Mouse (Mus musculus): ENCODE results near the gene Prm2.

The Prm2 gene

DNA sequence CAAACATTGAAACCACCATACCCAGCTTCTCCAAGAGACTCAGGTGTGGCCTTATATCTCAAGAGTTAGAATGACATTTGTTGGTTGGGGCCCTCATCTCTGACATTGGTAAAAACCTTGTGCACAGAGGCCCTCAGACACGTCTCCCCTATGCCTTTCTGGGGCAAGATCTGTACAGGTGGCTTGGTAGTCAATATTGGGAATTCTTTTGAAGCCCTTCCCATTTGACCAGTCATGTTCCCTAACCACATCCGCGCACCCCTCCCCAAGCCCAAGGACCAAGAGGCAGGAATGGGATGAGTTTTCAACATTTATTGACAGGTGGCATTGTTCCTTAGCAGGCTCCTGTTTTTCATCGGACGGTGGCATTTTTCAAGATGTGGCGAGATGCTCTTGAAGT is at the start of gene Prm2:
Gene Prm2 (minus strand): TSS at position 101 of the 400 bp plus-strand sequence.
- no peak for DNase-seq (ENCODE audit: low read depth)

DNA sequence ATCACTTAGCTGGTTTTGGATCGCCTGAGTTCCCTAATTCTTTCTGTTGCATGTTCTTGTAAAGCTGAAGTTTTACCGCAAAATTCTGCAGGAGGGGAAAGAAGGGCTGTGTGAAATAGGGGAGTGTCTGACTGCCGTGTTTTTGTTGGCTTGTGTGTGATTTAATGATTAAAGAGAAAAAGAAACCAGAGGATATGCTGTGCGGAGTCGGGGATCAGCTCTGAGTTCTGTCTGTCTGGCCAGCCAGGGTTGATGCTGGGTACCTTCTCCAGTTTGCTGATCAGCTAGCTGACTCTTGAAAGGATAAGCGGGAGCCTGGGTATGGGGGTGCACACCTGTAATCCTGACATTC is 48.4 kb upstream of the Prm2 start:
- no peak for DNase-seq (ENCODE audit: low read depth)

DNA sequence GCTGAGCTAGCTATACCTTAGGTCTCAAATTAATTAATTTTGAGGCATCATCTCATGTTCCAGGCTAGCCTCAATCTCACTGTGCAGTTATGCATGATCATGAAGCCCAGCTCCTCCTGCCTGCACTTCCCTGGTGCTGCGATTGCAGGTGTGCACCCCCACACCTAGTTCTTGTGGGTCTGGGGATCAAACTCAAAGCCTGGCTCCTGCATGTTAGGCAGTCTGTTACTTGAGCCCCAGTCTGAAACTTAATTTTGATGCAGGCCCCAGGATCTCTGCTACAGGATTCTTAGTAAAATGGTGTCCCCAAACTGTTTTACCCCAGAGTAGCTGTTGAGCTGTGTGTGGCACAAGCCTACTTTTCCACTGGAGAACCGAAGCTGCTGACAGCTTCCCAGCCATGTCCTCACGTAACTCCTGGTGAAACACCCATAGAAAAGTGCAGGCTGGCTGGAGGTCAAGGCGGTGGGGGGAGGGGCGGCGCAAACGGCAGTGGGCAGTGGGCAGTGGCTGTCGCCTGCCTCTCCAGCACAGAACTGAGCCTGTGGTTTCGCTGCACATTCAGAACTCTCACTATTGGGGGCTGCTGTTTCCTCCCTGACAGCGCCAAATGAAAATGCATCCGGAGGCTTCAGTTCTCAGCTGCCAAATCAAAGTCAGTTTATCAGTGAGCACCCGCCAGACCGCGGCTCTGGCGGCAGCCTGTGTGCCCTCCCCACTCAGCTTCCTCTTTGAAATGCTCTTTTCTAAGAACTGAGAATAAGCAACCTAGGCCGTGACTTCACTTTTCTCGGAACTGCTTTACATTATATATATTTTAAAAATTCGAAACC is 47.8 kb upstream of the Prm2 start:
- no peak for DNase-seq (ENCODE audit: low read depth)

DNA sequence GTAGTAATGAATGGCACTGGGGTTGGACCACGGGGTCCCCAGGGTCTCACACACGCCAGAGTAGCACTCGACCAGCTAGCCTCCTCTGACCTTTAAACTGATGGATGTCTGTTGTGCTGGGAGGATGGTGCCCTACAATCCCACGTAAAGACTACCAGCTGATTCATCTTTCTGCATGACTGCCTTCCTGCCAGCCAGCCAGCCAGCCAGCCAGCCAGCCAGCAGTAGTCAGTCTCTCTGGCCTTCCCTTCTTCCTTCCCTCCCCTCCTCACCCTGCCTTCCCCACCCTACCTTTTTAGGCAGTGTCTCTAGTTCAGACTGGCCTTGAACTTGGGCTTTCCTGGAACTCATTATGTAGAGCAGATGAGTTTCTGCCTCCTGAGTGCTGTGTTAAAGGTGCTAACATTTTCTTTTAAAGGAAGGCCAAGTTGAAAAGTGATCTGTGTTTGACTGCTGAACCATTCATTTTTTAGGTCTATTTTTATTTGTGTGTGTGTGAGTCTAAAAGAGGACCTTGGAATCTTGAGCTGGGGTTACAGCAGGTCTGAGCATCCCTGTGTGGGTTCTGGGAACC is 46.4 kb upstream of the Prm2 start:
- no peak for DNase-seq (ENCODE audit: low read depth)

DNA sequence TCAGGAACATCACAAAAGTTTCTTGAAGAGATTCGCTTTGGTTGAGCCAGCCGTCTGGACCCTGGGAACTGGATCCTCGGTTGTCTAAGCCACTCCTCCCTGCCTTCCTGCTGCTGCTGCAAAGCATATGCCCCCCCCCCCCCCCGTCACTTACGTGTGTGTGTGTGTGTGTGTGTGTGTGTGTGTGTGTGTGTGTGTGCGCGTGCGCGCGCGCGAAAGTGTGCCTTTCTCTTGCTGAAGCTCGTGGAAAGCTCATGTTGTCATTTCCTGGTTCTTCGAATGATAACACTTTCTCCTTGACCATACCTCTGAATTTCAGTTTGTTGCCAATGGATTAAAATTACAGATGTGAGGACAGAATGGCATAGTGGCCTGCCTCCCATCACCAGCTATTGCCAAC is 44.1 kb upstream of the Prm2 start:
- no peak for DNase-seq (ENCODE audit: low read depth)

DNA sequence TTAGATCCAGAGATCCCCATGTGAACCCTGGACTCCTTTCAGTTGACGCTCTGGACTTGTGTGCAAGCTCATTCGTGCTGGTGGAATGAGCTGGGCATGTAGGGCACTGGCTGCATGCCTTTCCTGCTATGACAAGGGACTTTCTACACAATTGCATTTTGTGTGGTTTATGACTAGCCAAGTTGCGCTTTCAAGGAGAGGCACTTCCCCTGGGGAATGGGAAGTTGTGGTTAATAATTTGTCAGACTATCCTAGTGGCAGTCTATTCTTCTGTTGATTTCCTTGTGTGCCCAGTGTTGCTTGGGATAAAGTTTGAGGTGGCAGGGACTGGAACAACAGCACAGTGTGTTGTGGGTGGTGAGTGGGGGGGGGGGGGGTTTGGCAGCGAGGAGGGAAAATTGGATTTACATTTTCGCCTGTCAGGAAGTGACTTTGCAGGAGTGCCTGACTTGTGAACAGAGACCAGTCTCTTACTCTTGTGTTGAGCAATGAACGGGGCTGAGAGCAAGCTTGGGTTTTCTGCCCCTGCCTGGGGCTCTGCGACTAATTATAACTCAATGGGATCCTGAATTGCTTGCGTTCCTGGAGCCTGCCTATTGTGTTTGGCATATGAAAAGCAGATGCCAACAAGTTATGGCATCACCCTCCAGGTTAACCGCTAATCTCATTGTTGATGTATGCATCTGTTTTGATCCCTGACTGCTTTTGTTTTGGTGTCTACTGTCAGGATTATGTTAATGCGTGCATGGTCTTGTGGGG is 42.7 kb upstream of the Prm2 start:
- no peak for DNase-seq (ENCODE audit: low read depth)

DNA sequence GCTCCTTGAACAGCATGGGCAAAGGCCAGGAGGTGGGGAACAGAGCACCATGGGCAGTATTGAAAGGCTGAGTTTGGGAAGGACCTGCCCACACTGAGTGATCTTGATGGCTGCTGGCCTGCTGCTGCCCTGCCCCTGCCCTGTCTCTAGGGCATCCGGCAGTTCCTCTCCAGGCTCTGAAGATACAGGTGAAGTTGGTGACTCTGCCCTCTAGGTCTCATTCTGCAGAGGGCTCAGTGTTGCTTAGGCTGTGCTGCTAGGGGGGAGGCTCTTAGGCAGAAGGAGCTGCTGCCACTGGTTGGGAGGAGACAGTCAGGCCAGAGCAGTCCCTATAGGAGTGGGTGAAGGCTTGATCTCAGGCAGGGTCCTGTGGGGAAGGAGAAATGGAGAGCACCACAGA is 42.0 kb upstream of the Prm2 start:
- no peak for DNase-seq (ENCODE audit: low read depth)

DNA sequence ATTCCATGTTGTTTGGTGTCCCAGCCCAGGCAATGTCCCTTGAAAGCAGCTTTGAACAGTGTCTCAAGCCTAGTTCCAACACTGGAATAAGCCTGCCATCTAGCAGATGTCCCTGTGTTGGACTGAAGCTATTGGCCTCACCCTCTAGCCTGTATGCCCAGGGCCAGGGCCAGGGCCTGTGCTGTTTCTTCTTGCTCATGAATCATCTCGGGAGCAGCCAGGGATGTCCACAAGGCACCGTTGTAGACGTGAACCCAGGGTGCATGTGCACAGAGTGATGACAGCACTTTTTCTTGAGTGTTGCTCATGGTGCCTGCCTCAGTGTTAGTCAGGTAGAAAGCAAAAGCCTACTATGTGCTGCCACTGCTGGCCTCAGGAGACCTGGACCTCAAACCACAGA is 41.3 kb upstream of the Prm2 start:
- DNase-seq (ENCODE audit: low read depth), result no peak

DNA sequence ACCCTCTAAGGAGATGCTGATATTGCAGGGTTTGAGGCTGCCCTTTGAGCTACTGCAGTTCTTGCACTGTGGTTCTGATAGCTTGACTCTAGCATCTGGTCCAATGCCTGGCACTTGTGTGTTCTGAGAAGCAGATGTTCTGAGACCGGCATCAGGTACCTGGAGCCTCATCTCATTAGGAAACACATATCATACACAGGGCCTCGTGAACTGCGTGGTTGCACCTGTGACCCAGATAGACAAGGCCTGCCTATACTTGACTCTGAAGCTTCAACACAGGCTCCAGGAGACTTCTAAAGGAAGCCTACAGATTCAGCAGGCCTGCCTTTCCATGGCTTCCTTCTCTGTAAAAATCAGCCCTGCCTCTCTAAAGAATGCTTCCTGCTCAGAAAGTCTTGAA is 40.5 kb upstream of the Prm2 start:
- DNase-seq (ENCODE audit: low read depth), result no peak

DNA sequence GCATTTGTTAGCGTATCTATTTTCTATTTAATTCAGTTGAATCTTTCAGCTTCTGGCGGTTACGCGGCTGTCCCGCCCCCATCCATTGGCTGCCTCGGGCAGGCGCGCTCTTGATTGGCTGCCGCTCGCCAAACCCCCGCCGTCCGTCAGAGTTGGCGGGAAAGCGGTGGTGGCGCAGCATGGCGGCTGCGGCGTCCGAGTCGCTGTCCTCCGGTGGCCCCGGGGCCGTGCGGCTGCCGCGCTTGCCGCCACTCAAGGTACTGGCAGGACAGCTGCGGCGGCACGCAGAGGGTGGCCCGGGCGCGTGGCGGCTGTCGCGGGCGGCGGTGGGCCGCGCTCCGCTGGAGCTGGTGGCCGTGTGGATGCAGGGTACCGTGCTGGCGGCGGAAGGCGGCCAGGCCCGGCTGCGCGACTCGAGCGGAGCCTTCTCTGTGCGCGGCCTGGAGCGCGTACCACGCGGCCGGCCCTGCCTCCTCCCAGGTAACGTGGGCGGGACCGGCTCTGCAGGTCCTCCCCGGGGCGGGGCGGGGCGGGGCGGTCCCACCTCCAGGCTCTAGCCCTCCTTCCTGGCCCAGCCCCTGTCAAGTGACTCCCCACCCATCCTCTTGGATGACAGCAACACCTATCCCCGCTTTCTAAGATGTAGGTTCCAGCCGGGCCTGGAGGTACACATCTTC is 39.1 kb upstream of the Prm2 start, which contains the start of gene Rmi2:
Gene Rmi2 (plus strand): TSS at position 149 of the 677 bp plus-strand sequence.
- DNase-seq (ENCODE audit: low read depth), result peak; percentile 72

DNA sequence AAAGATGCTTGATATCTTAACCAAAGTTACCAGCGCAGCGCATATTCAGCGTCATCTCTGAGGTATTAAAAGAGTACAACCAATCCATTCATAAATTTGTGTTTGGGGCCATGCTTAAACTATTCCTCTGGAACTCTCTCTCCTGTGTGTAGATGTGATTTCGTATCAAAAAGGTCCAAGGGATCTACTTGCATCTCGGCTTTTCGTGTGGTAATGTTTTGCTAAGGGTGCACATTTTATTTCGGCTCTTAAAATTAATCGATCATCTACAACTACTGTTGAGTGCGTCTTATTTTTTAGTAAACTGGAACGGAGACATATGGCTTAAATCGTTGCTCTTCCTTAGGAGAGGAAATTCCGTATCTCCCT is 38.6 kb upstream of the Prm2 start:
- DNase-seq (ENCODE audit: low read depth), result no peak

DNA sequence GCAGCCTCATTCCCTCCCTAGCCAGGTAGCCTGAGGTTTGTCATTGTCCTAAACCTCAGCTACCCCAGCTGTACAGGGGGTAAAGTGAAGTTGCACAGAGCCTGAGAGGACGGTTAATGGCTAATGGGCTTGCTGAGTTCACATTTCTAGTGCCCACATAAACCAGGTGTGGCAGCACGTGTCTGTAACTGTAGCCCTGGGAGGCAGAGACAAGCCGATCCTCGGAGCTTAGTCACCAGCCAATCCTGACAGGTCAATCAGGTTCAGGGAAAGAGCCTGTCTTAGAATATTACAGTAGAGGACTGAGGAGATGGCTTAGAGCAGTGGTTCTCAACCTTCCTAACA is 32.5 kb upstream of the Prm2 start:
- no peak for DNase-seq (ENCODE audit: low read depth)

DNA sequence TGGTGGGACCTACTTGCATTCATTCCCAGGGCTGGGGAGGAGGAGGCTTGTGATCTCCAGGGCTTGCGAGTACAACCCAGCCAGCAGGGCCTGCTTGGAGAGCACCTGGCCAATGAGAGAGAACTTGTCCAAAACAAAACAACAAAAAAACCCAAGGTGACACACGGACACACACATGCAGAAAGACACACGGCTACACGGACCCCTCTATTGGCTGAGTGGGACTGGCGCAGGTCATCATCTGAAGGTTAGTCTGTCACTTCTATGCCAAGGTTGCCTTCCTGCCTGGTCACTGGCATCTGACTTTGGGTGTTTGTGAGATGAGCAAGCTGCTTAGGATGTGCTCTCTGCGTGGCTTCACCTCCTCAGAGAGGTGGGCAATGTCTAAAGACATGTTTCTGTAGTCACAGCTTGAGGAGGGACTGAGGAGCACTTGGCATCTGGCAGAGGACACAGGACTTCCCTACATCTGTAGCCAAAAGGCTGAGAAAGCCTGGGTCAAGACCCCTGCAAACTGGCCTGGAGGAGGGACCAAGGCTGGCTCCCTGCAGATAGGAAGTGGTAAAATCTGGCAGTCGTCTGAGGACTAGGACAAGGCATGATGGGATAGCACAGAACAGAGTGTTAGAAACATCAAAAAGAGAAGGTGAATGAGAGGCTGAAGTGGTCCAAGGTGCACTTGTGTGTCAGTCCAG is 32.0 kb upstream of the Prm2 start:
- no peak for DNase-seq (ENCODE audit: low read depth)

DNA sequence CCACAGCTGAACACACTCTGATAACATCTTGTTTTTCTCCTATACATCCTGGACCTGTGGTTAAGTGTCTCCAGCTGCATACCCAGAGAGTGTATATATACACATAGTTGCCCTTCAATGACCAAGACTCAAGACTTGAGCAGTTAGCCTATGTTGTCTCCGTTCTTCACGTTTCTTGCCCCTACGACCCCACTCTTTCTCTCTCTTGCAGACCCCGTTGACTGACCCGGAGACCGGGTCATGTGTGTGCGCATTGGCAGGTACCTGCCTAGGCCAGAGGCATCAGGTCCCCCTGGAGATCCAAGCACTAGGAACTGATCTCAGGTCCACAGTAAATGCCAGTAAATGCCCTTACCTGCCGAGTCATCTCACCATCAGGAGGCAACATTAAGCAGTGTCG is 31.3 kb upstream of the Prm2 start:
- no peak for DNase-seq (ENCODE audit: low read depth)

DNA sequence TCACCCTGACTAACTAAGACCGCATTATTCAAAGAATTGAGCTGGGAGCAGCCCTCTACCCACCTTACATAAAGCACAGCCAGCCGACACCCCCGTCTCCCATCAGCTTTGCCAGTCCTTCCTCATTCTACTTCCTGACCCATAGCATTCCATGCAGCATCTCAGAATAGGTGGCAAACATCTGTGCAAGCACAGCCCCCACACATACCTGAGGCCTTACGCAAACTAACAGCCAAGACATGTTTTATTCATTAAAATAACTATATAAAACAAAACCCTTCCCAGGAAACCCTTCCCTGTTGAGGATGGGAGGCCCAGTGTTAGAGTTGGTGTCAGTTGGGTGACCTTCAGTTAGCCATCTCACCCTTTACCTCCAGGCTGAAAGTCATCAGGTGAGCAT is 29.9 kb upstream of the Prm2 start:
- DNase-seq (ENCODE audit: low read depth), result no peak

DNA sequence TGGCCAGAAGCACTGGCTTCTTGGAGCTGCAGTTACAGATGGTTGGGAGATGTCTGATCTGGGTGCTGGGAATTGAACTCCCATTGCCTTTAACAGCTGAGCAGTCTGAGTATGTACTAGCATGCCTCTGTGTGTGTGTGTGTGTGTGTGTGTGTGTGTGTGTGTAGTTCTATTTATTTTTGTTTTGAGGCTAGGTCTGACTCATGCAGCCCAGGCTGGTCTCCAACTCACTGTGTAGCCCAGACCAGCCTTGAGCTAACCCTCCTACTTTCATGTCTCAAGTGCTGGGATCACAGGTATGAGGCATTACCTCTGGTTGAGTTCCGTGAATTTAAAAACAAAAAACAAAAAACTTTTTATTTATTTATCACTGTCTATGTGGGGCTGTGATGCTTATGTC is 28.6 kb upstream of the Prm2 start:
- DNase-seq (ENCODE audit: low read depth), result no peak

DNA sequence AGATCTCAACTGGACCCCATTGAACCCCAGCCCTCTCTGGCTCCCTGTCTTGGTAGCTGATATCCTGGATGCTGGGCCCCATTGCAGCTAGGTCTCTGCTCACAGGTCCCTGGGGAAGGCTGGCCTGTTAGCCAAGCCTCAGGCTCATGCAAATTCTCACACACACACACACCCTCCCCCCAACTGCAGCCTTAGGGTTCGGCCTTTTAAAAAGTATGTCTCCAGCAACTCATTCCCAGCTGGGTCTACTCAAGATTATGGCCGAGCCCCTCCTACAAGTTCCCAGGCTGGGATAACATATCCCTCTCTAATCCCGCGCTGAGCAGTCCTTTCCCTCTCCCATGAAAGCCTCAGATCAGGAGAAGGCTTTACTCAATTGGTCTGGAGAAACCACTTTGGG is 25.5 kb upstream of the Prm2 start:
- no peak for DNase-seq (ENCODE audit: low read depth)

DNA sequence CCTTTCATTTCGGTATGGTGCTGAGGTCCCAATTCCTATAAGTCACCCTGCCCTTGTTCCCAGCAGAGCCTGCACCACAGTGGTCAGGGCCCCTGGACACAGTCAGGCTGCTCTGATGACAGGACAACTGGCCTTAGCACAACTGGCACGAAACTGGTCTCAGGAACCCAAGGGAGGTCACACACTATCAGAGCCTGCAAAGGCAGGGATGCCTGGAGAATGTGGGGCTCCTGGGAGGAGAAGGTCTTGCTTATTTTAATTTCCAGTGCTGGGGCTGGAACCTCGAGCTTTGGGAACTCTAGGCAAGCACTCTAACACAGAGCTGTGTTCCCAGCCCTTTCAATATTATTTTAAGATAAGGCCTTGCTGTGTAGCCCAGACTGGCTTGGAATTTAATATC is 24.0 kb upstream of the Prm2 start:
- no peak for DNase-seq (ENCODE audit: low read depth)

DNA sequence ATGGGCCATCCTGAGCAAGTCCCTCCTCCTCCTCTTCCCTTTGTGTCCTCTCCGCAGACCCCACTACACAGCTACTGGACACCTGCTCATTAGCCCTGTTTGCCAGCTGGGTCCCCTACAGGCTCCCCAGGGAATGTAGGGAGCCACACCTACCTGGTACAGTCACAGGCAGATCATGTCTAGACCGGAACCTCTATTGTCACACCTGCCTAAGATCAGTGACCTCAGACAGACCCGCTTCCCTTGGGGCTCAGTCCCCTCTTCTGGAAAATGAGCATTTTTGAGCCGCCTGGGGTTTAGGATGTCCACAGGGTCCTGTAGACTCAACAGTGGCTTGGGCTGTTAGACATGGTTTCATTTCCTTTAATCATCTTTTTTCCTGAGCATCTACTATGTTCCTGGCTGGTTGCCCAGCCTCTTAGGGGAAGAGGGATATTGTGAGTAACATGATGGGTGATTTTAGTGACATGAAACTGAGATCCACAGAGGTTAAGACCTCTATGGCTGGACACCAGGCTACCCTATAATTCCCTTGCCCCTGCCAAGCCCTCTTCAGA is 22.7 kb upstream of the Prm2 start:
- no peak for DNase-seq (ENCODE audit: low read depth)

DNA sequence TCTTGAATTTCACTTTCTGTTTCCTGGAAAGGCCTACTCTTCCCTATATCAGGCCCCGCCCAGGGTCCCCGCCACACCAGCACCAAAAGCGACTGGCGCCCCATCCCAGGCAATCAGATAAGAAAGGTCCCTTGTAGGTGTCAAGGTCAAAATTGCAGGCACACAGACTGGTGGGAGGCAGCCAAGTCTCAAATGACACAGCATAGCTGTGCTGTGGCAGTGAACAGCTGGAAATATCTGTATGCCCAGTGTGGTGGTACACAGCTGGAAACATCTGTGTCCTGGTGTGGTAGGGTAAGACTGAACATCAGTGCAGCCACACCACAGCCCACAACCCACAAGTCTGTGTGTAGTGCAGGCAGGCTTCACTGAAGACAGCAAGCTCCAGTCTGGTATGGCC is 18.9 kb upstream of the Prm2 start:
- DNase-seq (ENCODE audit: low read depth), result no peak

DNA sequence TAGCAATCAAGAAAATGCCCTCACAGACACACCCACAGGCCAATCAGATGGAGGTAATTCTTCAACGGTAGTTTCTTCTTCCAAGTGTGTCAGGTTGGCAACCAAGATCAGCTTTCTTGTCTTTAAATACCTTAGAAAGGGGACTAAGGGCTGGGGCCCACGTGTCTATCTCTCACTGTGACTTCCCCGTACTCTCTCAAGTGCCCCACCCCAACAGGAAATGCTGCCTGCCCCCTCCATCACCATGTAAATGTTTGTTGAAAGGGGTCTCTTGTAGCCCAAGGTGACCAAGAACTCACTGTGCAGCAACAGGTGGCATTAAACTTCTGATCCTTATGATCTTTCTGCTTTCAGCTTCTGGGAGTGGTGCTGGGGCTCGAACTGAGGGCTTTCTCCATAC is 17.8 kb upstream of the Prm2 start:
- no peak for DNase-seq (ENCODE audit: low read depth)

DNA sequence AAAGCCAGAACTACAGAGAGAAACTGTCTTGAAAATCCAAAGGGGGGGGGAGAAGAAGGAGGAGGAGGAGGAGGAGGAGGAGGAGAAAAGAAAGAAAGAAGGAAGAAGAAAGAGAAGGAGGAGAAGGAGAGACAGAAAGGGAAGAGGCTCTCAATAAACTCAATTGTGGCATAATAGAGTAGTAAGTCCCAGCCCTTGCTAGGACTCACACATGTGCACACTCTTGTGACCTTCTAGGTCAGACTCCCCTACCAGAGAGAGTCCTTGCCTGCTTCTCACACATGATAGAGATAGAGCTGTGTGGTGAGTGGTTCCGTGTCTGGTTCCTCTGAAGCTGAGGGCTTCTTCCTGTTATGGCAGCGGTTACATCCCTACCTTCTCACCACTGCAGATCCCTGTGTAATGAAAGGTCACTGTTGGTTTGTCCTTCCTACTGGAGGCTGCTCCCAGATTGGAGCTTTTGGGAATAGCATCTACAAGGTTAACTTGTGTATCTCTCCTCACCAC is 17.0 kb upstream of the Prm2 start, which contains the start of gene Gm11172:
Gene Gm11172 (plus strand): TSS at position 51 of the 507 bp plus-strand sequence.
- DNase-seq (ENCODE audit: low read depth), result no peak
